ENCODE assay signal across 8 mouse cellular contexts in genomic region chr8:86623911-86624731, GRCm38 (mm10). TPM values are rescaled to one million over a fixed set of nuclear protein-coding genes. Genes with fewer than 3 reads are reported as not detected.
A peak's percentile ranks its signal among the peaks of the same experiment; 100 is the strongest.
DNase-seq lines count a peak whose midpoint lies in the region; ATAC-seq and TF ChIP-seq lines count a peak whose summit lies in the region.

Lonp2 (plus strand) TSS chr8:86624043.

- peak within 1 kb of the TSS; percentile 84 for H3K9ac ChIP-seq in ES-E14 (ENCODE audit: insufficient read depth, low read depth, low read length, poor library complexity, severe bottlenecking)
- peak within 1 kb of the TSS; percentile 67 for H3K9ac ChIP-seq in forebrain, embryonic 16.5 days (replicated peaks; ENCODE audit: low read depth, low read length)
- peak within 1 kb of the TSS; percentile 67 for H3K9ac ChIP-seq in lung, embryonic 14.5 days

- peak within 1 kb of the TSS; percentile 85 to 88 for H3K4me3 ChIP-seq in ES-E14 (ENCODE audit: insufficient read depth in 1 of 2, low read depth in 1 of 2, low read length in 2 of 2, poor library complexity in 1 of 2, severe bottlenecking in 1 of 2)
- peak within 1 kb of the TSS; percentile 75 for H3K4me3 ChIP-seq in forebrain, embryonic 16.5 days (replicated peaks; ENCODE audit: low read length)
- H3K4me3 ChIP-seq in layer of hippocampus, adult 2 months = peak within 1 kb of the TSS; percentile 98
- H3K4me3 ChIP-seq in lung, embryonic 14.5 days (ENCODE audit: low read depth, low read length) = peak within 1 kb of the TSS; percentile 88
- peak within 1 kb of the TSS; percentile 62 for H3K4me3 ChIP-seq in olfactory bulb, adult 2 months (ENCODE audit: insufficient read depth, low read depth, low read length)
- H3K4me3 ChIP-seq in thymus, adult 2 months (ENCODE audit: control insufficient read depth, insufficient read depth, low read length) = peak within 1 kb of the TSS; percentile 58

- ATAC-seq in forebrain, embryonic 16.5 days = peak; percentile 99
- ATAC-seq in lung, embryonic 14.5 days (ENCODE audit: insufficient read depth) = peak; percentile 99

- peak within 1 kb of the TSS; percentile 69 for H3K4me2 ChIP-seq in forebrain, embryonic 16.5 days (ENCODE audit: low read length)
- peak within 1 kb of the TSS; percentile 79 for H3K4me2 ChIP-seq in lung, embryonic 14.5 days

- DNase-seq in ES-E14 (ENCODE audit: low read depth, low spot score) = peak; percentile 95
- peak; percentile 98 for DNase-seq in cerebellum, adult 11-12 months
- DNase-seq in heart, postnatal 36 days = peak; percentile 97 to 98
- peak; percentile 97 to 98 for DNase-seq in layer of hippocampus, adult 2 months (ENCODE audit: low spot score in 2 of 2)
- DNase-seq in lung, embryonic 14.5 days = peak; percentile 98
- DNase-seq in thymus, adult 2 months = peak; percentile 98

- WGBS in forebrain, embryonic 16.5 days = under 1% methylated on average over 61 of the region's 62 CpGs
- under 1% methylated on average over 62 of the region's 62 CpGs for WGBS in lung, embryonic 14.5 days
- under 1% methylated on average over 62 of the region's 62 CpGs for WGBS in olfactory bulb, adult 2 months
- WGBS in thymus, adult 2 months = under 1% methylated on average over 60 of the region's 62 CpGs

- H3K27me3 ChIP-seq in forebrain, embryonic 16.5 days (replicated peaks; ENCODE audit: control insufficient read depth, insufficient read depth, low read length) = no peaks in the 10 kb centered on the region
- H3K27me3 ChIP-seq in lung, embryonic 14.5 days (ENCODE audit: insufficient read depth, low read length) = no peaks in the 10 kb centered on the region
- no peaks in the 10 kb centered on the region for H3K27me3 ChIP-seq in thymus, adult 2 months (ENCODE audit: control insufficient read depth, insufficient read depth, low read length)

- TF ChIP-seq POLR2A in olfactory bulb, adult 2 months (IDR thresholded peaks at IDR 0.05; ENCODE audit: insufficient read depth, low read depth, low read length) = peak; percentile 75
- TF ChIP-seq POLR2A in thymus, adult 2 months (IDR thresholded peaks at IDR 0.05; ENCODE audit: control insufficient read depth, extremely low read depth, insufficient read depth, low read length, poor library complexity) = 0 out of 2 replicates have a peak, but pooled peaks have one; percentile 43

- TF ChIP-seq CTCF in layer of hippocampus, adult 2 months (conservative IDR thresholded peaks at IDR 0.05) = no peak
- no peak for TF ChIP-seq CTCF in lung, embryonic 14.5 days (IDR thresholded peaks at IDR 0.05; ENCODE audit: low read depth)
- TF ChIP-seq CTCF in olfactory bulb, adult 2 months (IDR thresholded peaks at IDR 0.05; ENCODE audit: insufficient read depth, low read depth, low read length) = no peak
- no peak for TF ChIP-seq CTCF in thymus, adult 2 months (IDR thresholded peaks at IDR 0.05; ENCODE audit: borderline replicate concordance, control insufficient read depth, extremely low read depth, insufficient read depth, low read length, poor library complexity)

- H3K4me1 ChIP-seq in ES-E14 (ENCODE audit: control insufficient read depth in 2 of 2, insufficient read depth in 2 of 2, low read length in 2 of 2, poor library complexity in 1 of 2) = peaks cover 0 to 4% of the 10 kb centered on the region in 2 experiments; a peak in 1 of 4 replicates
- H3K4me1 ChIP-seq in forebrain, embryonic 16.5 days (replicated peaks; ENCODE audit: control insufficient read depth, insufficient read depth, low read length) = peaks cover 17% of the 10 kb centered on the region
- H3K4me1 ChIP-seq in lung, embryonic 14.5 days (ENCODE audit: insufficient read depth) = no peaks in the 10 kb centered on the region; the same call in 1 of the 2 replicates
- H3K4me1 ChIP-seq in olfactory bulb, adult 2 months (ENCODE audit: control insufficient read depth, insufficient read depth, low read length) = peaks cover 4% of the 10 kb centered on the region
- H3K4me1 ChIP-seq in thymus, adult 2 months (replicated peaks; ENCODE audit: control insufficient read depth, insufficient read depth, low read length) = peaks cover 8% of the 10 kb centered on the region

- peak within 1 kb of the TSS; percentile 23; the same call in 1 of the 2 replicates for H3K27ac ChIP-seq in ES-E14 (ENCODE audit: insufficient read depth, low read depth, low read length, poor library complexity, severe bottlenecking)
- H3K27ac ChIP-seq in forebrain, embryonic 16.5 days (ENCODE audit: low read length) = peak within 1 kb of the TSS; percentile 88
- H3K27ac ChIP-seq in layer of hippocampus, adult 2 months = peak within 1 kb of the TSS; percentile 97
- H3K27ac ChIP-seq in lung, embryonic 14.5 days (ENCODE audit: low read depth) = peak within 1 kb of the TSS; percentile 58
- peak within 1 kb of the TSS; percentile 92 for H3K27ac ChIP-seq in olfactory bulb, adult 2 months (ENCODE audit: insufficient read depth, low read depth, low read length)
- H3K27ac ChIP-seq in thymus, adult 2 months (ENCODE audit: control insufficient read depth, insufficient read depth, low read length) = peak within 1 kb of the TSS; percentile 74

- no peaks in the 10 kb centered on the region for H3K36me3 ChIP-seq in ES-E14 (ENCODE audit: control insufficient read depth, insufficient read depth, low read length, poor library complexity, severe bottlenecking)
- H3K36me3 ChIP-seq in forebrain, embryonic 16.5 days (ENCODE audit: control insufficient read depth, insufficient read depth) = no peaks in the 10 kb centered on the region
- H3K36me3 ChIP-seq in lung, embryonic 14.5 days (ENCODE audit: insufficient read depth) = no peaks in the 10 kb centered on the region
- H3K36me3 ChIP-seq in thymus, adult 2 months (ENCODE audit: control insufficient read depth, insufficient read depth, low read length) = no peaks in the 10 kb centered on the region

- intact Hi-C loops in heart, postnatal 36 days (cut with DNase I) = loop anchor here (5.0 kb wide), 1 partner anchor 1767 kb away; the partner anchor contains the start of gene Farsa

- in situ Hi-C loops in ES-E14 (cut with MboI; ENCODE audit: low sequenced_read_pairs in 2 of 2, unreplicated experiment in 2 of 2) = loop anchor here in 1 of 2 experiments (25.0 kb wide), 1 partner anchor 288 kb away; no protein-coding TSS in a partner anchor

- H3K9me3 ChIP-seq in ES-E14 (ENCODE audit: control insufficient read depth, insufficient read depth, low read depth, low read length) = no peaks in the 10 kb centered on the region
- H3K9me3 ChIP-seq in forebrain, embryonic 16.5 days (ENCODE audit: control insufficient read depth, low read length) = no peaks in the 10 kb centered on the region
- H3K9me3 ChIP-seq in lung, embryonic 14.5 days (ENCODE audit: low read depth, low read length) = no peaks in the 10 kb centered on the region

TF ChIP-seq in ES-E14, 5 proteins besides CTCF, POLR2A, EP300 and RAD21:
- TF ChIP-seq HCFC1 (IDR thresholded peaks at IDR 0.05; ENCODE audit: borderline replicate concordance, insufficient read depth, low read length) (peak; percentile 72), MAFK (IDR thresholded peaks at IDR 0.05; ENCODE audit: insufficient read depth, low read depth, low read length) (no peak), ZC3H11A (IDR thresholded peaks at IDR 0.05; ENCODE audit: borderline replicate concordance, low read depth, low read length) (no peak)
TF ChIP-seq in ES-E14: peak in this region for 1.

RNA-seq across cellular contexts. Expression of gene Lonp2, which starts in this region (rescaled TPM):
- 28.9 and 39.1 TPM in 2 replicates for total RNA-seq in ES-E14 (2012; rRNA removed)
- polyA plus RNA-seq in forebrain, embryonic 16.5 days (2015; fragmentation: Nextera tagmentation; extraction: Ambion mirVana) = 85.5 and 96.3 TPM in 2 replicates
- 10 to 100 TPM; 73.4 to 77.8 TPM for total RNA-seq in heart, postnatal 36 days (2021)
- total RNA-seq in layer of hippocampus, adult 2 months (2021) = 10 to 100 TPM; 82.4 to 84.2 TPM
- 47.4 and 48.0 TPM in 2 replicates for polyA plus RNA-seq in lung, embryonic 14.5 days (2014; fragmentation: Nextera tagmentation; extraction: Ambion mirVana)
- 163 TPM in 1 of 2 replicates, not detected in the other for polyA plus RNA-seq in olfactory bulb, adult 2 months (2012; ENCODE audit: insufficient read depth, insufficient read length, low replicate concordance, missing spikeins)
- 63.3 and 64.3 TPM in 2 replicates for polyA plus RNA-seq in thymus, adult 2 months (2012; rRNA removed)

Comparison
In these comparisons a context has a peak if more than half of its experiments do, and no peak if none do; other contexts are left out.
1. Peak in every context shown above with its lines: DNase-seq, ATAC-seq, H3K4me3 ChIP-seq and H3K27ac ChIP-seq.
2. H3K27ac ChIP-seq: peak in every context shown above with its lines; median percentile 97 in layer of hippocampus, adult 2 months; 92 in olfactory bulb, adult 2 months; 88 in forebrain, embryonic 16.5 days; 74 in thymus, adult 2 months; 58 in lung, embryonic 14.5 days; 23 in ES-E14.